Mouse (Mus musculus) kidney, adult 2 months (tissue): ENCODE data around the gene Megf11.

Experiments
- CTCF ChIP-seq: fragments of 200-500 bp; conservative IDR thresholded peaks from 2 replicates; pipeline ENCODE4 v1.5.1; 2011; ENCODE audit warnings: low read depth, mild to moderate bottlenecking, control low read depth, low read length, moderate library complexity, mixed read lengths; ENCODE audit not compliant: insufficient read depth, insufficient read length
- POLR2A ChIP-seq: fragments of 200-500 bp; IDR thresholded peaks from one replicate; pipeline ENCODE4 v1.6.1; 2011; ENCODE audit warnings: low read depth, low read length, control low read depth

GRCm38 (mm10) chr9:64423912-64424311 lies 38.5 kb downstream of the Megf11 start:
- TF ChIP-seq CTCF = no peak
- no peak for TF ChIP-seq POLR2A
